Mouse (Mus musculus): Measurements from ENCODE around the gene Rab44. TPM values are rescaled to one million over a fixed set of nuclear protein-coding genes. Genes with fewer than 3 reads are reported as not detected.
A peak's percentile ranks its signal among the peaks of the same experiment; 100 is the strongest.

Rab44 gene
- polyA plus RNA-seq, 1 experiment from 2014 or later, result 1.4 TPM

DNA sequence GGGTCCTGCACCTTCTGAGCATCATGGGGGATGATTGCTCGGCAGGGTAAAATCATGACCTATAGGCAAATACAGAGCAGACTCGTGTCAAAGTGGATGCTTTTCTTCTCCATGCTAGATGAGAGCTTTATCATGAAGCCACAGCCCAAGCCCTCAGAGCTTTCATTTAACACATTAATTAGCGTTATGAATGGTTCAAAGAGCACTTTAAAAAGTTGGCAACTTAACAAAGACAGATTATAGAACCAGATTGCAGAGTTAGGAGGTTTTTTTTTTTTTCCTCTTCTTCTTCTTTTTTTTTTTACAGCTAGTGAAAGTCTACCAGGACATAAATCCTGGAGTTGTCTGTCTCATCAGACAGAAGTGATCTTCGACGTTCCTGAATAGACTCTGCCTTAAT, 15.4 kb downstream of the Rab44 start:
- no peak overlapping the region for H3K4me3 ChIP-seq (ENCODE audit: low read depth, low read length)
- H3K9ac ChIP-seq (ENCODE audit: low read length), result no peak overlapping the region
- WGBS, result 41% methylated on average over 5 of the region's 5 CpGs
- no peaks in the 10 kb centered on the region for H3K9me3 ChIP-seq (ENCODE audit: control insufficient read depth, low read length)
- H3K4me2 ChIP-seq (replicated peaks; ENCODE audit: low read depth), result no peak overlapping the region
- H3K36me3 ChIP-seq (ENCODE audit: control insufficient read depth, insufficient read depth, low read length), result no peaks in the 10 kb centered on the region
- DNase-seq (ENCODE audit: low spot score), result no peak
- no peaks in the 10 kb centered on the region; the same call in 1 of the 2 replicates for H3K4me1 ChIP-seq (replicated peaks; ENCODE audit: control insufficient read depth, insufficient read depth)
- H3K27ac ChIP-seq (replicated peaks), result no peak overlapping the region
- no peak for ATAC-seq (ENCODE audit: low FRiP score, low TSS enrichment)
- no peaks in the 10 kb centered on the region for H3K27me3 ChIP-seq (ENCODE audit: control insufficient read depth, insufficient read depth, low read length)
- TF ChIP-seq CTCF (IDR thresholded peaks at IDR 0.05; ENCODE audit: low read depth) (no peak), EP300 (optimal IDR thresholded peaks at IDR 0.05) (no peak)

DNA sequence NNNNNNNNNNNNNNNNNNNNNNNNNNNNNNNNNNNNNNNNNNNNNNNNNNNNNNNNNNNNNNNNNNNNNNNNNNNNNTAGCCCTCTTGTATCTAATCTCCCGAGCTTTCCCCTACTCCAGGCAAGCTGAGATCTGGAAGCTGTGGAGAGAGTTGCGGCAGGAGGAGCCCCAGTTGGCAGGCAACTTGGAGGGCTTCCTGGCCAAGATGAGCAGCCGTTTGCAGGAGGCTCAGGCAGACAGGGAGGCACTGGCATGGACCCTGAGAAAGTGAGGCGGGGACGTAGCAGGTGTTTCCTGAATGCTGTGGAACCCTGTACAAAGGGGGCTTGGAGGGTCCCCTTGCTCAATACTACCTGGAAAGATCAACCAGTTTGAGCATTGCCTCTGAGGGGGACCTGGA, 21.1 kb downstream of the Rab44 start:
- H3K27ac ChIP-seq (replicated peaks), result peak overlapping the region; percentile 45; the same call in 1 of the 2 replicates
- 57% methylated on average over 5 of the region's 5 CpGs for WGBS
- no peaks in the 10 kb centered on the region for H3K9me3 ChIP-seq (ENCODE audit: control insufficient read depth, low read length)
- DNase-seq (ENCODE audit: low spot score) (no peak), ATAC-seq (ENCODE audit: low FRiP score, low TSS enrichment) (no peak)
- no peak overlapping the region for H3K4me3 ChIP-seq (ENCODE audit: low read depth, low read length)
- TF ChIP-seq CTCF (IDR thresholded peaks at IDR 0.05; ENCODE audit: low read depth), result no peak
- TF ChIP-seq EP300 (optimal IDR thresholded peaks at IDR 0.05), result no peak
- peaks cover 12% of the 10 kb centered on the region; the same call in 1 of the 2 replicates for H3K4me1 ChIP-seq (replicated peaks; ENCODE audit: control insufficient read depth, insufficient read depth)
- no peaks in the 10 kb centered on the region for H3K36me3 ChIP-seq (ENCODE audit: control insufficient read depth, insufficient read depth, low read length)
- no peak overlapping the region for H3K4me2 ChIP-seq (replicated peaks; ENCODE audit: low read depth)
- H3K9ac ChIP-seq (ENCODE audit: low read length), result no peak overlapping the region
- no peaks in the 10 kb centered on the region for H3K27me3 ChIP-seq (ENCODE audit: control insufficient read depth, insufficient read depth, low read length)

DNA sequence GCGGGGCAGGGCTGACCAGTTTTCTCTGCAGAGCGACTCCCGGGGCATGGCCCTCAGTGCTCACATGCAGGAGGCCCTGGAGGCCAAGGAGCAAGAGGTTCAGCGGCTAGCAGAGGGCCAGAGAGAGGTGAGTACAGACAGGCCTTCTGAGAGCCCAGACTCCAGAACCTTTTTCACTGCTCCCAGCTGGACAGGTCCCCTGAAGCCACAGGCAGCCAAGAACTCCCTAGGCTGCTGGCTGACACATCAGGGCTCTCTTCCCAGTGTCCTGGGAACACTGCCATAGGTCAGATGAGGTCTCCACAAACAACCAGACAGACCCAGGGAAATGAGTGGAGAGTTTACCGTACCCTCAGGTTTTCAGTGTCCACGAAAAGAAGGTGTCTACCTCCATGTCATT, 22.3 kb downstream of the Rab44 start:
- no peaks in the 10 kb centered on the region for H3K36me3 ChIP-seq (ENCODE audit: control insufficient read depth, insufficient read depth, low read length)
- no peaks in the 10 kb centered on the region for H3K9me3 ChIP-seq (ENCODE audit: control insufficient read depth, low read length)
- no peak for ATAC-seq (ENCODE audit: low FRiP score, low TSS enrichment)
- 43% methylated on average over 6 of the region's 6 CpGs for WGBS
- no peak for DNase-seq (ENCODE audit: low spot score)
- no peak overlapping the region for H3K4me2 ChIP-seq (replicated peaks; ENCODE audit: low read depth)
- TF ChIP-seq EP300 (optimal IDR thresholded peaks at IDR 0.05), result no peak
- TF ChIP-seq CTCF (IDR thresholded peaks at IDR 0.05; ENCODE audit: low read depth), result no peak
- H3K4me1 ChIP-seq (replicated peaks; ENCODE audit: control insufficient read depth, insufficient read depth), result peaks cover 12% of the 10 kb centered on the region; the same call in 1 of the 2 replicates
- no peak overlapping the region for H3K4me3 ChIP-seq (ENCODE audit: low read depth, low read length)
- no peak overlapping the region for H3K9ac ChIP-seq (ENCODE audit: low read length)
- peak overlapping the region; percentile 49; the same call in 1 of the 2 replicates for H3K27ac ChIP-seq (replicated peaks)
- H3K27me3 ChIP-seq (ENCODE audit: control insufficient read depth, insufficient read depth, low read length), result no peaks in the 10 kb centered on the region

DNA sequence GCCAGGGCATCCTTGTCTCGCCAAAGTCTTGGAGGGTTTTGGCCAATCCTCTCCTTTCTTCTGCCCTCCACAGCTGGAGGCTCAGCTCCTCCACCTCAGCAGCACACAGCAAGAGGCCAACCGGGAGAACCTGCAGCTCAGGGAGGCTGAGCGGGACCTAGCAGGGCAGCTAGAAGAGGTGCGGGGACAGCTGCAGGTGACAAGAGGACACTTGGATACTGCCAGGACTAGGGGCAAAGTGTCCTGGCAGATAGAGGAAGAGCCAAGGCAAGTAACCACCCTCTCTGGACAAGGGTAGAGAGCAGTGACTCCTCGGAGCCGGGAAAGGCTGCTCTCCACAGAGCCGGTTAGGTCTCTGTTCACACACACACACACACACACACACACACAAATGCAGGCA, 24.0 kb downstream of the Rab44 start:
- whole genome bisulfite sequencing, result 76% methylated on average over 7 of the region's 7 CpGs
- Histone ChIP-seq H3K4me3 (ENCODE audit: low read depth, low read length) (no peak overlapping the region), H3K36me3 (ENCODE audit: control insufficient read depth, insufficient read depth, low read length) (no peaks in the 10 kb centered on the region), H3K9me3 (ENCODE audit: control insufficient read depth, low read length) (no peaks in the 10 kb centered on the region), H3K9ac (ENCODE audit: low read length) (no peak overlapping the region), H3K27ac (replicated peaks) (no peak overlapping the region), H3K27me3 (ENCODE audit: control insufficient read depth, insufficient read depth, low read length) (no peaks in the 10 kb centered on the region), H3K4me1 (replicated peaks; ENCODE audit: control insufficient read depth, insufficient read depth) (peaks cover 12% of the 10 kb centered on the region; the same call in 1 of the 2 replicates), H3K4me2 (replicated peaks; ENCODE audit: low read depth) (no peak overlapping the region)
- TF ChIP-seq CTCF (IDR thresholded peaks at IDR 0.05; ENCODE audit: low read depth) (no peak), EP300 (optimal IDR thresholded peaks at IDR 0.05) (no peak)
- DNase-seq (ENCODE audit: low spot score) (no peak), ATAC-seq (ENCODE audit: low FRiP score, low TSS enrichment) (no peak)

DNA sequence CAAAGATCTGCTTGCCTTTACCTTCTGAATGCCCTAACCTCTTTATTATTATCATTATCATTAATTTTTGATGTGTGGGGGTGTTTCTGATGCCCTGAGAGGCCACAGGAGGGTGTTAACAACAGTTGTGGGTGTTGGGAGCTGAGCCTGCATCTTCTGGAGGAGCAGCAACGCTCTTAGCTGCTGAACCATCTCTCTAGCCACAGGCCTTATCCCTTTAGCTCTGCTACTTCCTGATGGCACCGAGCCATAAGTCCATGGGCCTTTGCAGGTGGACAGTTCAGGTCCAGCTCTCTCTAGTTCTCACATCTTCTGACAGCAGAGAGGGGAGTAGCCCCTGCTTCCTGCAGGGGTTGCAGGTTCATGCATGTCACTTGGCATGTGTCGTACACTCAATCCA, 27.6 kb downstream of the Rab44 start:
- no peaks in the 10 kb centered on the region for H3K27me3 ChIP-seq (ENCODE audit: control insufficient read depth, insufficient read depth, low read length)
- no peak for ATAC-seq (ENCODE audit: low FRiP score, low TSS enrichment)

DNA sequence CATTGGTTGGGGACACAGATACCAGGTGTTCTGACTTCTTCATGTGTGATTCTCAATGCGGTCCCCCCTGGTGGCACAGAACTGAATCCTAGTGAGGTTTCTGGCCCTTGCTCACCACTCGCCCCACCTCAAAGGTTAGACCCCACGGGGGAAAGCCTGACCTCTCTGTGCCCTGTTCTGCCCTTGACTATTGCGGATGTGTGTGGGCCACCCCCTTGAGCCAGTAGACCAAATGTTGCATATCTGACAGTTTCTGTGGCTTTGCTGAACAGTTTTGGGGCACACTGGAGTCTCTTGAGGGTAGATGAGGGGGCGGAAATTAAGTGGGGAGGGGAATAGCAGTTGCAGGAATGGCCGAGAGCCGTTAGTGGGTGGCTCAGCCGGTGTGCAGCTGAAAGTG, 29.3 kb downstream of the Rab44 start:
- H3K4me1 ChIP-seq (replicated peaks; ENCODE audit: control insufficient read depth, insufficient read depth), result 0 out of 2 replicates have a peak, but pooled peaks cover 3% of the 10 kb centered on the region
- TF ChIP-seq CTCF (IDR thresholded peaks at IDR 0.05; ENCODE audit: low read depth) (no peak), EP300 (optimal IDR thresholded peaks at IDR 0.05) (no peak)
- no peak overlapping the region for H3K9ac ChIP-seq (ENCODE audit: low read length)
- H3K27ac ChIP-seq (replicated peaks), result no peak overlapping the region
- ATAC-seq (ENCODE audit: low FRiP score, low TSS enrichment) (no peak), DNase-seq (ENCODE audit: low spot score) (no peak)
- WGBS, result 80% methylated on average over 8 of the region's 8 CpGs
- H3K4me3 ChIP-seq (ENCODE audit: low read depth, low read length), result no peak overlapping the region
- no peaks in the 10 kb centered on the region for H3K9me3 ChIP-seq (ENCODE audit: control insufficient read depth, low read length)
- H3K4me2 ChIP-seq (replicated peaks; ENCODE audit: low read depth), result no peak overlapping the region
- no peaks in the 10 kb centered on the region for H3K27me3 ChIP-seq (ENCODE audit: control insufficient read depth, insufficient read depth, low read length)
- no peaks in the 10 kb centered on the region for H3K36me3 ChIP-seq (ENCODE audit: control insufficient read depth, insufficient read depth, low read length)

More for the DNA sequence above, 27.6 kb downstream of the Rab44 start:
- Histone ChIP-seq H3K9me3 (ENCODE audit: control insufficient read depth, low read length) (no peaks in the 10 kb centered on the region), H3K4me2 (replicated peaks; ENCODE audit: low read depth) (no peak overlapping the region), H3K4me1 (replicated peaks; ENCODE audit: control insufficient read depth, insufficient read depth) (peaks cover under 1% of the 10 kb centered on the region; the same call in 1 of the 2 replicates), H3K4me3 (ENCODE audit: low read depth, low read length) (no peak overlapping the region), H3K9ac (ENCODE audit: low read length) (no peak overlapping the region), H3K27ac (replicated peaks) (no peak overlapping the region), H3K36me3 (ENCODE audit: control insufficient read depth, insufficient read depth, low read length) (no peaks in the 10 kb centered on the region)
- DNase-seq (ENCODE audit: low spot score), result no peak
- TF ChIP-seq EP300 (optimal IDR thresholded peaks at IDR 0.05), result no peak
- TF ChIP-seq CTCF (IDR thresholded peaks at IDR 0.05; ENCODE audit: low read depth), result no peak
- 75% methylated on average over 3 of the region's 3 CpGs for WGBS
